Mouse (Mus musculus): Measurements from ENCODE around the gene Lrig1.

DNA sequence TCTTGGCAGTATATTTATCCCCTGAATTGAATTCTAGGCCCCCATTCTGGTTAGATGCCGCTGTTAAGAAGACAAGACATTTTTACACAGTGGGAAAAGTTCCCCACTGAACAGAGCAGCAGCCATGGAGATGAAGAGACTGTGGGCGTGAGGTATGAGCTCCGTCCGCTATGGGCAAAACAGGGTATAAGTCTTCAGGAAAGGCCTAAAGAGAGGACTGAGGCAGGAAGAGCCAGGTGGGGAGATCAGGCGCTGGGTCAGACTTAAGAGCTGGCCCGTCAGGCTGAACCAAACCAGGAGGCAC lies 68.2 kb downstream of the Lrig1 start:
- TF ChIP-seq CTCF (conservative IDR thresholded peaks at IDR 0.05; ENCODE audit: insufficient read depth, insufficient read length, low read depth, low read length) (no peak), POLR2A (IDR thresholded peaks at IDR 0.05; ENCODE audit: low read depth, low read length) (no peak)

Measured in kidney, adult 2 months (tissue).